Mouse (Mus musculus) adrenal gland, adult 18-20 months (tissue): ENCODE measurements at regions not wholly inside any gene's neighbourhood (a gene's known extent, or its start where the extent isn't known, plus 50 kb on each side); places are given as distances from the start of the nearest gene placed in this dataset.

Experiments
- DNase-seq, 2 experiments: peaks; one replicate each; pipeline ENCODE4 v3.0.0; 2021 to 2022; ENCODE audit warnings: low spot score in 2 of 2

DNA sequence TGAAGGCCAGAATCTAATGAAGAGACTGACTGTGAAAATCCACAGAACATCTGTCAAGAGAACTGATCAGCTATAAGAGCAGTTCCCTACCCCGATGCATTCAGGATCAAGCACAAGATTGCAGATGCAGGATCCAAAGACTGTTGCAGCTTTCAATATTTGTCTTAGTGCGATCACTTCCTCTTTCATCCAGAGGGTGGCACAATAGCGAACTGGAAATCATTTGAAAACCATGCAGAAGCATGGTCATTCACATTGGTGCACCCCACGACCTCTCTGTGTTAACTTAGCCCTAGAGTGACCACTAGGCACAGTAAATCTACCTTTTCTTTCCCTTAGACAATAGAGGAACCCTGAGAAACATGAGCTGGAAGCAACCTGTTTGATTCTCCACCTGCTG lies 55.8 kb upstream of the Pak3 start:
- DNase-seq = no peak

DNA sequence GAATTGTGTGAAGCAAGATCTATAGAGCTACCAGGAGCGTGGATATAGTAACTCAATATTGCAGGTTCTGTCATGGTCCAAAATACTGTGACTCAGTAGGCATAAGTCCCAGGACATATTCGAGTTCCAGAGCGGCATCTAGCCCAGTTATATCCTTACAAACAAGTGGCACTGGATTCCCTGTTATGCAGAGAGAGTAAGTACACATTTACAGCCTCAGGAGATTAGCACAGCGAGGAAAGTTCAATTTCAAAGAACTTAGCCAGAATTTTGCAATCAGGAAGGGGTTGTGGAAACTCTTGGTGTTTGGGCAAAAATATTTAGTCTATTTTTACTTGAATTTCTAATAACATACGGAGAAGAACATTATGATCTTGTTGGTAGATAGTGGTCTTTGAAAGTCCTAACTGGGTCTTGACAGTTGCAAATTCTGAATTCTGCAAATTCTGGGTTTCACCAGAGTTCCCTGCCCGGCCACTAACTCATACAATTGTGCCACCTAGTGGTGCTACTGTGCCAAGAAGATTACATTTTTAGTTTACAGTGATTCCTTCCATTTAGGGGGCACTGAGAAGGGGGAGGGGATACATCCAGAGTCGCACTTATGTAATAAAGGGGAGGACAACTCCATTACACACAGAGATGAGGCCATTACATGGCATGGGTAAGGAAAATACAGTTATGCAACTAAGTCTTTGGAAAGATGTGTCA lies 54.7 kb upstream of the Chrdl1 start:
- no peak for DNase-seq

DNA sequence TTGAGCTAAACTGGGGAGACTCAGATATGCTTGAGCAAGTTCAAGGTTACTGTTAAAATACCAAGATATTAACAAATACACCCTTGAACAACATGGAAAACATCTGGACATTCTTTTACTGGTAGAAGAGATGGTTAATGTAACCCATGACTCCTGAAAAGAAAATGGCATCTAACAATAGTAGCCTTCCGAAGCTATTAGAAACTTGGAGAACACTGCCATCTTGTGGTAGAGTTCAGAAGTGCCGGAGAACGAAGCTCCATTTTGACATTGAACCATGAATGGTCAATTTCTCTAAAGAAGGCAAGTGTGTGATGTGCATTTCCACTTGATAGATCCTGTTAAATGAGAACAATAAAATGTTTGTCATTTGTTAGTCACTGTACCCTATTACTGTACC lies 50.5 kb upstream of the Chrdl1 start:
- DNase-seq = peak; percentile 24 to 31
